Mouse (Mus musculus): ENCODE measurements at regions not wholly inside any gene's neighbourhood (a gene's known extent, or its start where the extent isn't known, plus 50 kb on each side); places are given as distances from the start of the nearest gene placed in this dataset.

DNA sequence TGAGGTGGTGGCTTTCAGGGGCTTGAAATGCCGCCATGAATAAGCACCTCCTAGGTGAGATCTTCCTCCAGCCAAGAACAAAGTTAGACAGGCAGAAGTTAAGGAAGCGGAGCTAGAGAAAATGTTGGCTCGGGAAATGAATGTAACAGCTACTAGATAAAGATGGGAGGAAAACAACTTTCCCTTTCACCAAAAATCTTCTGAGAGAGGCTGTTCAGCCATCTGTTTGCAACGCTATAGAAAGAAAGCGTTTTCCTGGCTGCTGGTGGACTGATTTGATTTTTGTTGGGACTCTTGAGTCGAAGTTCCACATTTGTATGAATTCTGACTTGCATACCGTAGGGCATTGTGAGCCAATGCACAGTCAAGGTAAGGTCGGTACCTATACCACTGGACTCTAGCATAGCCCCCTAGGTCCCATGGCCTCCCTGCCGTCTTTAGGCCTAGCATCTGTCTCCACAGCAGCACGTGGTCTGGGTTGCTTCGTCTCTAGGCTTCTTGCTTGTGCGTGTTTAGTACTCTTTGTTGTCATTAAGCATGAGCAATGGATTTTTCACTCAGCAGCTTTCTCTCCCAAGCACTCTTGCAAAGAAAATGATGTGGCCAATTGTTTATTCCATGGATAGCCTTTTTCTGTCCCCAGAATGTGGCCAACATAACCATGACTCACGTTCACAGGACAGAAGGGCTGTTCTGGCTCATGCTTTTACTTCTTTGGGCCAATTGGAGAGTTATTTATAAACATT, 54.6 kb upstream of the Rbm24 start:
- TF ChIP-seq POLR2A (IDR thresholded peaks at IDR 0.05; ENCODE audit: insufficient read depth, low read depth, low read length) (no peak), CTCF (IDR thresholded peaks at IDR 0.05; ENCODE audit: insufficient read depth, low read depth, low read length) (no peak)
